Mouse (Mus musculus): ENCODE measurements around the gene Tmem138.
"Not testable (repeated sequence)": the region's sequence is repeated elsewhere in the genome, so short reads cannot be mapped to it uniquely, and the experiment has no call there.

Tmem138 gene

GRCm38 (mm10) chr19:10569627-10570026 lies 7.5 kb downstream of the Tmem138 start:
- DNase-seq (ENCODE audit: low spot score in 2 of 2): no peak

- DNase-seq (ENCODE audit: low spot score in 2 of 2): no peak
Observed at GRCm38 (mm10) chr19:10565217-10565616, 11.9 kb downstream of the Tmem138 start.

DNA sequence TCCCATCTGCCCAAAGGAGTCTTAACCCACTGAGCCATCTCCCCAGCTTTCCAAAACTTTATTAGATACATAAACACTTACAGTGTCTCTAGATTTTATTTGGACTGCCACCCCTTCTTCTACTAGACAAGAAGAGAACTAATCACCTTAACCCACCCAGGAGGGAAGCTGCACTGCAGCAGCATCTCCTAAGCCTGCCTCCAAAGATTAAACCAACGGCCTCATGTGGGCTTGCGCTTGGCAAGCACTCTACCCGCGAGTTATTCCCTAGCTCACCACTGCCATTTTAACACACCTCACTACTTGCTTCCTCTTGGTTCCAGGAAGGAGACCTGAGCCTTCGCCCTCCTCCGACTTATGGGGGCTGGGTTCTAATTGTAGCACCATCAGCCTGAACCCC lies 12.9 kb downstream of the Tmem138 start:
- DNase-seq (ENCODE audit: low spot score in 2 of 2): no peak

DNA sequence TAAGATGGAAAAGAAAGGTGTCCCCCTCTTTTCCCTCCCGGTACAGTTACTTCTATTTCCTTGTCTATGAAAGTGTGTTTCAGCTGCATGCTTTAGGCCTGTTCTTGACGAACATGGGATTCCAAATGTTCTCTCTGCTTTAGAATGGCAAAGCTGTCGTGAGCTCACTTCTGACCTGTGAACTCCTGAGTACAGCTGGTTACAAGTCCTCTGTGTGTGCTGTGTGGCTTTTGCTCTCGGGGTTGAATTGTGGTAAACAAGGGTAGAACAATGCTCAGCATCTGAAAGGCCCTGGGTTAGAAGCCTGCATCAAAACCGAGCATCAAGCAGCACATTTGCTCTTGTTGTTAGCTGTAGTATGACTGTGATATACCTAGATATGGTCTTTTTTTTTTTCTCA lies 14.8 kb downstream of the Tmem138 start:
- DNase-seq (ENCODE audit: low spot score in 2 of 2): no peak

- DNase-seq (ENCODE audit: low spot score in 2 of 2): no peak
Observed at GRCm38 (mm10) chr19:10561558-10562314, 15.4 kb downstream of the Tmem138 start.

DNA sequence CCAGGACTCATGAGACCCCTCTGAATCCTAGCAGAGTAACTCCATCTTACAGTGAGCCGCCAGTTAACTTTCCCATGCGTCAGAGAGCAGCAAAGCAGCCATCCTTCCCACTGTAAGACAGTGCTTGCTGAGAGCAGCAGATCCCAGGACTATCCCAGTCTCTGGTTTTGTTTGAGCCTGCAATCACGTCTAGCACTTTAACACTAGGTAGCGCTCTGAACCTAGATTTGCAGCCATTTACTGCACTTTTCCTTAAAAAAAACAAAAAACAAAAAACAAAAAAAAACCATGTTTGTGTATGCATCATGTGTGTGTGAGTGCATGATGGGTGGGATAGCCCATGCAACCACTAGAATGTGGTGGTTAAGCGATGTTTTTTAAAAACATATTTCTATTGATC lies 17.1 kb downstream of the Tmem138 start:
- DNase-seq (ENCODE audit: low spot score in 2 of 2): no peak

- DNase-seq (ENCODE audit: low spot score in 2 of 2): not testable (repeated sequence)
Observed at GRCm38 (mm10) chr19:10557837-10558375, 19.3 kb downstream of the Tmem138 start.

- DNase-seq (ENCODE audit: low spot score in 2 of 2): no peak
Observed at GRCm38 (mm10) chr19:10557430-10557829, 19.7 kb downstream of the Tmem138 start.

DNA sequence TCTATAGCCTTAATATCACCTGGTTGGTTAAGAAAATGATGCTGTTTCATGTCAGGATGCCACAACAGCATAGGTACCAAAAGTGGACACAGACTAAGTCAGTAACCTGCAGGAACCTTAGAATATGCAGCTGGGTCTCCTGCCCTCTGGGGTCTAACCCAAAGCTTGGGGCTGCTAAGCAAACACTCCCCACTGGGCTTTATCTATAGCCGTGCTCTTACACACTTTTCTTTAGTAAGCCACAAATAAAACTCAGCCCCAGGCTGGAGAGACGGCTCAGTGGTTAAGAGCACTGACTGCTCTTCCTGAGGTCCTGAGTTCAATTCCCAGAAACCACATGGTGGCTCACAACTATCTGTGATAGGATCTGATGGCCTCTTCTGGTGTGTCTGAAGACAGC lies 20.2 kb downstream of the Tmem138 start:
- no peak for DNase-seq (ENCODE audit: low spot score in 2 of 2)

- DNase-seq (ENCODE audit: low spot score in 2 of 2): peak; percentile 79 to 88
Observed at GRCm38 (mm10) chr19:10555624-10556510, 21.3 kb downstream of the Tmem138 start, which contains the start of gene Tmem216. Gene Tmem216, minus strand, starts transcription at chr19:10556238.

DNA sequence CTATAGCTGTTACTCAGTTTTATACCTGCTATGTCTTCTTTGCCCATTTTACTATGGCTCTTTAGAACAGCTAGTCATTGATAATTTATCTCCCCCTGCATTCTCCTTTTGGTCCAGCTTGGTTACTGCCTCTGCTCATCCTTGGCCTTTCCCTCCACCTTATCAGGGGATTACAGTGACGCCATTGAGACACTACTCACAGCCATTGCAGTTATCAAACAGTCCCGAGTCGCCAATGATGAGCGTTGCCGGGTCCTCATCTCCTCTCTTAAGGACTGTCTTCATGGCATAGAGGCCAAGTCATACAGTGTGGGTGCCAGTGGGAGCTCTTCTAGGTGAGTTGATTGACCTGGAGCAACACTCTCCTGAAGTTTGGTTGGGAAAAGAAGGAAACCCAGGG lies 37.7 kb downstream of the Tmem138 start:
- no peak for DNase-seq (ENCODE audit: low spot score in 2 of 2)

- no peak for DNase-seq (ENCODE audit: low spot score in 2 of 2)
Observed at GRCm38 (mm10) chr19:10530082-10530481, 47.1 kb downstream of the Tmem138 start.

DNA sequence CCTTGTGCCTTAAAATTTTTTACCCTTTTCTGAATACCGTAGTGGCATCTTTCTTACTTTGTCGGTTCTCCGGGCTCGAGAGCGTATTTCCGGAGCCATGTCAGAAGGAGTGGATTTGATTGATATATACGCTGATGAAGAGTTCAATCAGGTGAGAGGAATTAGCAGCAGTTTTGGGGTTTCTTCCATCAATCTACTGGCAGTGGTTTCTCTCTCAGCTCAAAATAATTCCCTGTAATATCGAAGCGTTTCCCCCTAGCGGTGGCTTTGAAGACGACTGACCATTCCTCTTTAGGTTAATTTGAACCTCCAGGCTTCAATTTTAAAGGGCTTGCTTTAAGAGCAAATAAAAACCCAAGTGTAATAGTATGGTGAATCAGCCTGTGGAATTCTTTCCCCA lies 51.3 kb downstream of the Tmem138 start, which contains the start of gene Sdhaf2:
Gene Sdhaf2 (minus strand): TSS at position 233 of the 400 bp plus-strand sequence.
- DNase-seq (ENCODE audit: low spot score in 2 of 2): peak; percentile 15 to 29

- peak; percentile 86 to 88 for DNase-seq (ENCODE audit: low spot score in 2 of 2)
Observed at GRCm38 (mm10) chr19:10525106-10525901, 51.9 kb downstream of the Tmem138 start, which contains the start of gene Cpsf7. Gene Cpsf7, plus strand, starts transcription at chr19:10525266.

DNA sequence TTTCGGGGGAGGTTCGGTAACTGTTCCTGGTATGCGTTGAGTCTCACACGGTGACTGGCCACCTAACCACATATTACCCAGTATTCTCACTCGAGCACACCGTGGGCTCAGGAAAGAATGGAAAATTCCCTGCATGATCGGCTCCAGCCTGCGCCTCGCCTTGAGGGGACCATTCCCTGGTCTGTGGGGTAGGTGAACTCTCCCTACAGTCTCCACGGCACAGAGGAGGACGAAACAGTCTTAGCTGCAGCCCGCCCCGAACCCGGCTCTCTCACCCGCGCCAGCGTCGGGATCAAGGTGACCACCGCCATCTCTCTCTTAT lies 52.4 kb downstream of the Tmem138 start:
- DNase-seq (ENCODE audit: low spot score in 2 of 2): no peak

DNA sequence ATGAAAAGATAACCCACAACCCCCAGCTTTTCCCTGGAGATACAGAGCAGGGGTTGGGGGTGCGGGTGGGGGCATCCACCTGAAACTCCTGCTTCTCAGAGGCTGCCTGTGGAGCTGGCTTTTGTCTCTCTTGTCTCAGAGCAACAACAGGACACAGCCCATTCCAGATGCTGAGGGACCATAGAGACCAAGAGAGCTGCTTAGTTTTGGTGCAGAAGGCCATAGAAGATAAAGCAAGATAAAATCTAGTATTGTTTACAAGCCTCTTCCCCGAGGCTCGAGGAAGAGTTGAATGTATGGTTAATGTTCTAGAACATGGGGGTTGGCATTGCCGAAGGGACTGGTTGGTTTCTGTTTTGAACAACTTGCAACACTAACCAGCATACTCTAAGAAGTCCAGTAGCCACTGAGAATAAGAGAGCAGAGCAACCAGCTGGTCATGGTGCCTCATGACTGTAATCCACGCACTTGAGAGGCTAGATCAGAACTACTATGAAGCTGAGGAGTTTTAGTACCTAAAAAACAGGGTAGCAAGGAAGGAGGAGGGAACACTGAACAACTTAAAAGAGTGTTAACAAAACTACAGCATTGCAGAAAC lies 53.6 kb downstream of the Tmem138 start:
- no peak for DNase-seq (ENCODE audit: low spot score in 2 of 2)

- DNase-seq (ENCODE audit: low spot score in 2 of 2): no peak
Observed at GRCm38 (mm10) chr19:10521926-10522325, 55.2 kb downstream of the Tmem138 start.
